22 mouse cellular contexts compared by ENCODE assay signal in genomic region chr12:116916776-116917175, GRCm38 (mm10).
DNase-seq lines count a peak whose midpoint lies in the region; ATAC-seq lines count a peak whose summit lies in the region.
"Had no signal": no experiment of that assay in that cellular context is flagged by ENCODE, and none has a peak within 500 bp of the region (broad histone marks: within the 10 kb centered on the region; RNA-seq: fewer than 3 reads in every experiment).

No protein-coding gene starts in this region.

- no peak overlapping the region for H3K4me2 ChIP-seq in midbrain, embryonic 16.5 days (ENCODE audit: low read length)
- H3K4me2 ChIP-seq: embryonic facial prominence, embryonic 12.5 days; forebrain, embryonic 13.5 days; forebrain, embryonic 15.5 days had no signal

- no peaks in the 10 kb centered on the region for H3K27me3 ChIP-seq in midbrain, embryonic 16.5 days (ENCODE audit: control insufficient read depth, insufficient read depth, low read depth, low read length)
- H3K27me3 ChIP-seq in midbrain, embryonic 10.5 days (ENCODE audit: low read depth, poor library complexity, severe bottlenecking) = peaks cover 4% of the 10 kb centered on the region; the same call in 1 of the 2 replicates
- H3K27me3 ChIP-seq: embryonic facial prominence, embryonic 12.5 days; forebrain, embryonic 15.5 days; Patski had no signal

- no peak overlapping the region for H3K9ac ChIP-seq in midbrain, embryonic 16.5 days (ENCODE audit: low read depth, low read length)
- H3K9ac ChIP-seq: embryonic facial prominence, embryonic 12.5 days; forebrain, embryonic 13.5 days; forebrain, embryonic 15.5 days; forebrain, postnatal 0 days had no signal

- H3K4me3 ChIP-seq in midbrain, embryonic 16.5 days (ENCODE audit: low read depth, low read length) = no peak overlapping the region
- H3K4me3 ChIP-seq in midbrain, embryonic 10.5 days = no peak overlapping the region
- H3K4me3 ChIP-seq: embryonic facial prominence, embryonic 10.5 days; embryonic facial prominence, embryonic 12.5 days; forebrain, embryonic 13.5 days; forebrain, embryonic 15.5 days had no signal

- no peaks in the 10 kb centered on the region for H3K9me3 ChIP-seq in midbrain, embryonic 16.5 days (replicated peaks; ENCODE audit: control insufficient read depth, low read length, poor library complexity, severe bottlenecking)
- no peaks in the 10 kb centered on the region for H3K9me3 ChIP-seq in midbrain, embryonic 10.5 days (replicated peaks)
- H3K9me3 ChIP-seq: embryonic facial prominence, embryonic 10.5 days; embryonic facial prominence, embryonic 12.5 days; forebrain, embryonic 13.5 days; forebrain, embryonic 15.5 days had no signal

- H3K27ac ChIP-seq in midbrain, embryonic 16.5 days (ENCODE audit: low read length) = peak overlapping the region; percentile 2; the same call in 1 of the 2 replicates
- no peak overlapping the region for H3K27ac ChIP-seq in midbrain, embryonic 10.5 days (replicated peaks)
- H3K27ac ChIP-seq: embryonic facial prominence, embryonic 10.5 days; embryonic facial prominence, embryonic 12.5 days; forebrain, embryonic 13.5 days; forebrain, embryonic 15.5 days had no signal

- H3K4me1 ChIP-seq in midbrain, embryonic 16.5 days (ENCODE audit: control insufficient read depth, insufficient read depth, low read length) = peaks cover 36% of the 10 kb centered on the region
- H3K4me1 ChIP-seq in midbrain, embryonic 10.5 days = peaks cover 35% of the 10 kb centered on the region
- H3K4me1 ChIP-seq: embryonic facial prominence, embryonic 10.5 days; embryonic facial prominence, embryonic 12.5 days had no signal

- H3K36me3 ChIP-seq in midbrain, embryonic 16.5 days (ENCODE audit: control insufficient read depth, insufficient read depth, low read length) = no peaks in the 10 kb centered on the region
- H3K36me3 ChIP-seq in midbrain, embryonic 10.5 days = no peaks in the 10 kb centered on the region
- H3K36me3 ChIP-seq: embryonic facial prominence, embryonic 10.5 days; embryonic facial prominence, embryonic 12.5 days; forebrain, embryonic 15.5 days; G1E had no signal

- WGBS in midbrain, embryonic 16.5 days = 82% methylated on average over 5 of the region's 5 CpGs
- 87% methylated on average over 5 of the region's 5 CpGs for WGBS in midbrain, embryonic 10.5 days

- no peak for ATAC-seq in midbrain, embryonic 16.5 days
- ATAC-seq: activated CD4-positive, CD25-positive, alpha-beta regulatory T cell, adult 4 months; CD4-positive, CD25-positive, alpha-beta regulatory T cell, adult 4 months; forebrain, embryonic 13.5 days; forebrain, embryonic 15.5 days; forebrain, postnatal 0 days; Patski had no signal

- DNase-seq in adrenal gland, adult (ENCODE audit: inconsistent age in 2 of 2, low spot score in 1 of 2) = peak; percentile 49 to 59
- DNase-seq in adrenal gland, adult 8-10 months = no peak
- peak; percentile 17 to 52 for DNase-seq in adrenal gland, postnatal 36 days
- no peak for DNase-seq in adrenal gland, postnatal 10 days
- DNase-seq in midbrain, embryonic 10.5 days (ENCODE audit: low spot score) = no peak
- DNase-seq: adrenal gland, postnatal 14 days; B cell, adult 2 months; cerebellum, adult 11-12 months; cerebellum, adult 2 months; cerebellum, adult 9-10 months; cerebellum, postnatal 10 days; cerebellum, postnatal 25 days; forebrain, postnatal 0 days had no signal

Comparison
In these comparisons a context has a peak if more than half of its experiments do, and no peak if none do; other contexts are left out.
1. DNase-seq: peak in adrenal gland, adult (2 of 2) and adrenal gland, postnatal 36 days (2 of 2); none in adrenal gland, adult 8-10 months (single experiment), adrenal gland, postnatal 10 days (single experiment) and midbrain, embryonic 10.5 days (single experiment).